Mouse (Mus musculus): ENCODE data around the gene Car1. TPM values are rescaled to one million over a fixed set of nuclear protein-coding genes. Genes with fewer than 3 reads are reported as not detected.
"Not testable (repeated sequence)": the region's sequence is repeated elsewhere in the genome, so short reads cannot be mapped to it uniquely, and the experiment has no call there.

The Car1 gene
- total RNA-seq, 2 experiments from 2014 or later: 179 to 1,246 TPM

GRCm38 (mm10) chr3:14785353-14785752 is 22.8 kb downstream of the Car1 start:
- no peak for ATAC-seq (replicated peaks; ENCODE audit: poor library complexity)

DNA sequence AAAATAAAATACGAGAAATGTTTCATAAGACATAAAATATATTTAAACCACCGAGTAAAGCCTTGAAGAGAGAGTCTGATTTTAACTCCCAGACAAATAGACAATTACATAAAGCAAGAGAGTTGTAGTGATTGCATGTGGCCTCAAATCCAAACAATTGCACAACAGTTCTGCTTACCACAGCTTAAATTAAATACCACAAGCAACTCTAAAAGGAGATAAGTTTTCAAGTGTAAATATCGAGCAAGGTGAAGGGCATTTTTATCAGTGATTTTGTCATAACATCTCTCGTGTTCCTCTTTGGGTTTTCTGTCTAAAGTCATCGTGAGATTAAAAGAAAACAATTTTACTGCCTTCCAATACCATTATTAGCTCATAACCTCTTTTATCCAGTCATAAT is 25.0 kb downstream of the Car1 start:
- not testable (repeated sequence) for ATAC-seq (replicated peaks; ENCODE audit: poor library complexity)

DNA sequence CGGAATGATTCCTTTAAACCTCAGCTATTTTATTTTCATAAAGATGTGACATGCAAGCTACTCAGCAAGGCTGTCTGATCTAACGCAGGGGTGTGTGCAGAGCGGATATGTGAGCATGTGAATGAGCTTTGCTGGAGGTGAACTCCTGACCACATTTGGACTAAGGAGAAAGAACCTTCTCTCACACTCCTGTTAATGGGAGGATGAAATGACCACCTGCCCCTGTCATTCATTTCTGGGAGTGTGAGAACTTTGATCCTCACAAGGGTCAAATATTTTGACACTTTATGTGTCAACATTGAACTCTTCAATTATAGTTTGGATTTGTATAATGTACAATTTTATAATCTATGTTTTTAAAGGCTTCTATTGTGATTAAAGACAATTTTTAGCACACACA is 25.8 kb downstream of the Car1 start:
- ATAC-seq (replicated peaks; ENCODE audit: poor library complexity): not testable (repeated sequence)

- ATAC-seq (replicated peaks; ENCODE audit: poor library complexity): no peak
These were observed 28.0 kb downstream of the Car1 start for GRCm38 (mm10) chr3:14780212-14780611.

GRCm38 (mm10) chr3:14776497-14777162 is 31.5 kb downstream of the Car1 start:
- not testable (repeated sequence) for ATAC-seq (replicated peaks; ENCODE audit: poor library complexity)

DNA sequence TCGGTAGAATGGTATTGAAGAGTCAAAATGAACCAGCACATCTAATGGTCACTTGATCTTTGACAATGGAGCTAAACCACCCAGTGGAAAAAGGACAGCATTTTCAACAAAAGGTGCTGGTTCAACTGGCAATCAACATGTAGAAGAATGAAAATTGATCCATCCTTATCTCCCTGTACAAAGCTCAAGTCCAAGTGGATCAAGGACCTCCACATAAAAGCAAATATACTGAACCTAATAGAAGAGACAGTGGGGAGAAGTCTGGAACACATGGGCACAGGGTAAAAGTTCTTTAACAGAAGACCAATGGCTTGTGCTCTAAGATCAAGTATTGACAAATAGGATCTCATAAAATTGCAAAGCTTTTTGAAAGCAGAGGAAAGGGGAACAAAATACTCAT is 33.6 kb downstream of the Car1 start:
- ATAC-seq (replicated peaks; ENCODE audit: poor library complexity): not testable (repeated sequence)

DNA sequence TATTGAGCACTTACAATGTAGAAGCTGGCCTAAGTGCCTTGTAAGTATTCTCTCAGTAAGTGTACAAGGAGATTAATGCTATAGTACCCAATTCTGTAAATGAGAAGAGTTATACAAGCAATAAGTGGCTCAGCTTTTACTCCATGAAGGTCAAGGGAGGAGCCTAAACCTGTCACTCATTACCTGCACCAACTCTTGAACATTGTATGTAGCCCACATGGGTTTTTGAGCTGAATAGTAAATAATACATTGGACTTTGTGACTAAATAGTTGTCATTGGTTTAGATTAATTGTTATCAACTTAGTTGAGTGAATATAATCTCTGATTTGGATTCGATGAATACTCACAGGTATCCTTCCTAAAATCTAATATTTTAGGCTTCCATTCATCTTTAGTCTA is 35.7 kb downstream of the Car1 start:
- not testable (repeated sequence) for ATAC-seq (replicated peaks; ENCODE audit: poor library complexity)

- ATAC-seq (replicated peaks; ENCODE audit: poor library complexity): peak; percentile 53
These were observed 43.2 kb downstream of the Car1 start for GRCm38 (mm10) chr3:14764755-14765566.

DNA sequence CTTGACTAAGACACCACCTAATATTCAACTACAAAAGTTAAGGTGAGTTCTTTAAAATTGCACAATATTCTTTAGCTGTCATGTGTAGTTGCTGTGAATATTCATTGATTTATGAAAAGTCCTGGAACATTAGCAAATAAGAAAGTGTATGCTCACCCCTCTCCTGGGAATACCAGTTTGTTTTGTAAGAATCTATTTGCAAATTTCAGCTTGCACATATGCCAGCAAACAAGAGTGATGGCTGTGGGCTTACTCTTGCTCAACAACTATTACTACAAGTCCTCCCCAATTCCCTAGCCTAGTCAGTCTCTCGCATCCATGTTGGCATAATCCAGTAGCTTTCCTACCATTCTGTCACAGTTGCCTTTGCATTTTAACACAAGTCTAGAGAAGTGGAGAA is 52.5 kb downstream of the Car1 start:
- no peak for ATAC-seq (replicated peaks; ENCODE audit: poor library complexity)

DNA sequence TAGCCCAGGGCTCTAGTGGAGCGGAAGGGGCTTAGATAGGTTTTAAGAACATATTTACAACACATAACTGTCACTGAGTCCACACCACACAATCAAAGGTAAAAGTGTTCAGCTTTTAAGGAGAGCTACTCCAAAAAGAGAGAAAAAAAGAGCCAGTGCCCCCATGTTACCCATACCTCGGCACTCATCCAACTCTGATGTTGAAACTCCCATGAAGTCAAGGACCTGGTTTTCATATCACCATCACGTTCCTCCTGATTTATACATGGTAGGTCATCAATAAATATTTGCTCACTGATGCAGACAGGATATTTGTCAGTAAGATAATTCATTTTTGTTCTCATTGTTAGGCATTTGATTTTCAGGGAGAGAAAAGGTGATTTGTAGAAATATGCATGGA is 62.1 kb downstream of the Car1 start:
- ATAC-seq (replicated peaks; ENCODE audit: poor library complexity): no peak

DNA sequence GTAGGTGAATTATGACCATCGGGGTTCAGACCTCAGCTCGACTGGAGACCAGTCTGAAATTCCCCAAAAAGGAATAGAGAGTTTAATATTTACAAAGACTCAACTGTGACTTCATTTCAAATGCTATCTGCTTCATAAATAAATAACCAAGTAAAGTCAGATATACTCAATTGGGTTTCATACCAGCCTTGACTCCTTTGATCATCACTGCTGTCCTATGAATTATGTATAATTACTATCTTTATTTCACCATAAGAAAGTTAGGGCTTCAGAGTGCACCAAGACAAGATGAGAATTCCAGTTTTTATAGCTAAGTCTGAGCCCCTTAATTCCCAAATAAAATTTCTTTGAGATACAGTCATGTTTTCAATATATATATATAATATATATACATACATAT is 69.9 kb downstream of the Car1 start:
- ATAC-seq (replicated peaks; ENCODE audit: poor library complexity): no peak

- not testable (repeated sequence) for ATAC-seq (replicated peaks; ENCODE audit: poor library complexity)
These were observed 80.7 kb downstream of the Car1 start for GRCm38 (mm10) chr3:14727496-14727895.

GRCm38 (mm10) chr3:14725462-14725861 is 82.7 kb downstream of the Car1 start:
- not testable (repeated sequence) for ATAC-seq (replicated peaks; ENCODE audit: poor library complexity)

Other genes with a start within 250 kb of the Car1 start
- gene 1810022K09Rik, start 197.1 kb downstream of the Car1 start, total RNA-seq (2015): 297 and 342 TPM in 2 replicates
- gene 1810022K09Rik, start 197.1 kb downstream of the Car1 start, total RNA-seq (2017): 639 and 726 TPM in 2 replicates
- gene Car13, start 166.6 kb downstream of the Car1 start, total RNA-seq (2015): 6.2 and 6.3 TPM in 2 replicates
- 4.1 and 5.3 TPM in 2 replicates for gene Car13, start 166.6 kb downstream of the Car1 start, total RNA-seq (2017)
- gene Car3, start 55.1 kb upstream of the Car1 start, total RNA-seq (2015): 9.5 and 10.6 TPM in 2 replicates
- 5.4 and 8.1 TPM in 2 replicates for gene Car3, start 55.1 kb upstream of the Car1 start, total RNA-seq (2017)
- 155 and 274 TPM in 2 replicates for gene Car2, start 77.9 kb upstream of the Car1 start, total RNA-seq (2015)
- gene Car2, start 77.9 kb upstream of the Car1 start, total RNA-seq (2017): 143 and 234 TPM in 2 replicates